Mouse (Mus musculus) heart, postnatal 0 days (tissue): Measurements from ENCODE around the gene Chpf2.

Experiments used
- CTCF ChIP-seq: IDR thresholded peaks from 2 replicates; pipeline ENCODE4 v1.5.1; 2016; ENCODE audit warnings: antibody characterized with exemption, control low read depth, low read depth
- EP300 ChIP-seq: IDR thresholded peaks from 2 replicates; pipeline ENCODE4 v1.6.1; 2016; ENCODE audit warnings: antibody characterized with exemption, low read depth

DNA sequence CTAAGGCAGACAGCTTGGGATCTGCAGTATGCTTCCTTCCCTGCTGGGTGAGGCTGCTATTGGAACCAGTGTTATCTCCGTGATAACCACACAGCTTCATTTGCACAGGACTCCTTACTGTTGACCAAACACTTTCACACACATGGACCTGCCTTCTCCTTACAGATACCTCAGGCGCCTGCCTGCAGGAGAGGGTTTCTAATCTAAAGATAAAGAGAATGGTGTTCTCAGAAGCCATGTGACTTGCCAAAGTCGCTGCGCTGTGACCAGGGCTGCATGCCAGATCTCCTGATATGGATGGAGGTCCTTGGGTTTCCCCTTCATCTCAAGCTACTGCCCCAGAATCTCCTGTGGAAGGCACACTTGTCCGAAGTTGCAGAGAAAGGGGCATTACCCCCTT is 22.8 kb downstream of the Chpf2 start:
- no peak for TF ChIP-seq CTCF
- no peak for TF ChIP-seq EP300
